Mouse (Mus musculus) liver, embryonic 14.5 days (tissue): ENCODE results near the gene Tspo. TPM values are rescaled to one million over a fixed set of nuclear protein-coding genes. Genes with fewer than 3 reads are reported as not detected.

Experiments used
- ATAC-seq: fragments of 200-750 bp; cut with Nextera tagmentation; 2 replicates; pipeline ENCODE4 v1.8.0; 2017; ENCODE audit warnings: moderate number of reproducible peaks, mild to moderate bottlenecking, moderate library complexity; ENCODE audit not compliant: insufficient read depth
- DNase-seq, 3 experiments: peaks; one replicate each; pipeline ENCODE4 v3.0.0-alpha.2; 2012 to 2013; ENCODE audit warnings: low read depth in 3 of 3, low spot score in 3 of 3
- H3K27ac ChIP-seq: fragments of 300-500 bp; sonication (generic); 2 replicates; pipeline ENCODE4 v1.5.1; 2014; ENCODE audit warnings: moderate library complexity, mild to moderate bottlenecking, control low read depth, inconsistent platforms
- H3K27me3 ChIP-seq: fragments of 300-500 bp; sonication (generic); 2 replicates; pipeline ENCODE4 v1.6.1; 2014; ENCODE audit warnings: mild to moderate bottlenecking, low read length, moderate library complexity; ENCODE audit not compliant: control insufficient read depth, insufficient read depth
- H3K36me3 ChIP-seq: fragments of 300-500 bp; sonication (generic); replicated peaks from 2 replicates; pipeline ENCODE4 v1.6.1; 2014; ENCODE audit warnings: low read depth; ENCODE audit not compliant: control insufficient read depth, insufficient read depth
- H3K4me1 ChIP-seq, 2 experiments: fragments of 200-500 bp in 1 of 2; fragments of 300-500 bp in 1 of 2; sonication (generic) in 1 of 2; replicated peaks; 2 replicates each; pipeline ENCODE4 v1.6.1; 2012 to 2014; ENCODE audit warnings: antibody characterized with exemption in 1 of 2, inconsistent platforms in 1 of 2, low read length in 1 of 2; ENCODE audit not compliant: control insufficient read depth in 2 of 2, insufficient read depth in 2 of 2
- H3K4me2 ChIP-seq: fragments of 300-500 bp; sonication (generic); 2 replicates; pipeline ENCODE4 v1.6.1; 2014; ENCODE audit warnings: low read depth, mild to moderate bottlenecking, control low read depth, moderate library complexity
- H3K4me3 ChIP-seq, 2 experiments: fragments of 200-500 bp in 1 of 2; fragments of 300-500 bp in 1 of 2; sonication (generic) in 1 of 2; 2 replicates each; pipeline ENCODE4 v1.5.1; 2012 to 2014; ENCODE audit warnings: low read depth in 2 of 2, low read length in 2 of 2, mild to moderate bottlenecking in 2 of 2, control low read depth in 1 of 2, inconsistent platforms in 1 of 2, moderate library complexity in 1 of 2; ENCODE audit not compliant: insufficient read depth in 1 of 2
- H3K9ac ChIP-seq: fragments of 300-500 bp; sonication (generic); replicated peaks from 2 replicates; pipeline ENCODE4 v1.6.1; 2014; ENCODE audit warnings: mild to moderate bottlenecking, control low read depth, moderate library complexity
- H3K9me3 ChIP-seq: fragments of 300-500 bp; sonication (generic); 2 replicates; pipeline ENCODE4 v1.6.1; 2016; ENCODE audit warnings: low read length, mixed read lengths; ENCODE audit not compliant: control insufficient read depth
- CTCF ChIP-seq: IDR thresholded peaks from 2 replicates; pipeline ENCODE4 v1.5.1; 2016; ENCODE audit warnings: antibody characterized with exemption, low read depth, control low read depth
- EP300 ChIP-seq: IDR thresholded peaks from 2 replicates; pipeline ENCODE4 v1.6.1; 2016; ENCODE audit warnings: antibody characterized with exemption, low read depth
- WGBS: fragments of 180-500 bp; shearing (Covaris S2); extraction: QIAGEN DNeasy Blood & Tissue Kit; methylation state at CpG from one replicate; pipeline ENCODE4 v1.1.7; 2014; ENCODE audit not compliant: insufficient replicate concordance; 5-methylcytosine and 5-hydroxymethylcytosine counted together
- polyA plus RNA-seq, 2 experiments: library from polyadenylated mRNA; depleted of rRNA in 1 of 2; stranded (reverse) in 1 of 2; unstranded in 1 of 2; fragments of >200 nt; fragmentation: Nextera tagmentation in 1 of 2; extraction: Ambion mirVana in 1 of 2; gene quantifications; 2 replicates each; pipeline versions ENCODE4 v1.2.1 to v1.2.3; 2012 to 2014

Gene Tspo
- polyA plus RNA-seq (2012; rRNA removed) (98.4 and 108 TPM in 2 replicates), polyA plus RNA-seq (2014; fragmentation: Nextera tagmentation; extraction: Ambion mirVana) (243 and 246 TPM in 2 replicates)

- Histone ChIP-seq H3K9me3 (no peaks in the 10 kb centered on the region), H3K4me3 (peak within 1 kb of the TSS; percentile 65 to 78), H3K27ac (peak within 1 kb of the TSS; percentile 82), H3K4me2 (peak within 1 kb of the TSS; percentile 91), H3K9ac (peak within 1 kb of the TSS; percentile 88), H3K36me3 (no peaks in the 10 kb centered on the region), H3K4me1 (peaks cover 27 to 33% of the 10 kb centered on the region in 2 experiments), H3K27me3 (no peaks in the 10 kb centered on the region)
- ATAC-seq, result peak; percentile 85
- peak in 1 of 3 experiments; percentile 62 for DNase-seq
- under 1% methylated on average over 28 of the region's 28 CpGs for WGBS
- no peak for TF ChIP-seq EP300
- no peak for TF ChIP-seq CTCF
Measured at GRCm38 (mm10) chr15:83563327-83563856, at the start of gene Tspo, which contains the start of gene Mcat. Gene Tspo, plus strand, starts transcription at chr15:83563592. Gene Mcat, minus strand, starts transcription at chr15:83563787.

DNA sequence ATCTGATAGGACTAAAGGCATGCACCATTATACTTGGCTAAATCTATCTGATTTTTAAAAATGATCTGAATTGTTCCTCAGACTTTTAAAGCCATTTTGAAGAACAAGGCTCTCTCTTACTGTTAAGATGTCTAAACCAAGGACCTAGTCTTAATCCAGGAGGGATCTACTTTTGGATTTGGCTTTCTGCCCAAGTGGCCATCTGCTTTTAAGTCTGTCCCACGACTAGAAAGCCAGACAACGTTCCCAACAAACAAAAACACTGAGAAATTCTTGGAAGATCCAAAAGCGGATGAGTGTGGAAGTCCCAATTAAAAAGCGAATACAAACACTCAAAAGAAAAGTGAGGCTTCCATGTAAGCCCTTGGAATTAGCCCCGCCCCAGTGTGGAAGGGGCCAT, 48.4 kb upstream of the Tspo start:
- Histone ChIP-seq H3K27ac (no peak overlapping the region), H3K27me3 (no peaks in the 10 kb centered on the region), H3K9ac (no peak overlapping the region), H3K36me3 (no peaks in the 10 kb centered on the region), H3K9me3 (no peaks in the 10 kb centered on the region), H3K4me2 (no peak overlapping the region), H3K4me3 (no peak overlapping the region), H3K4me1 (peaks cover 5 to 7% of the 10 kb centered on the region in 2 experiments)
- DNase-seq (no peak), ATAC-seq (no peak)
- TF ChIP-seq EP300 (no peak), CTCF (no peak)
- WGBS, result 45% methylated on average over 5 of the region's 5 CpGs

DNA sequence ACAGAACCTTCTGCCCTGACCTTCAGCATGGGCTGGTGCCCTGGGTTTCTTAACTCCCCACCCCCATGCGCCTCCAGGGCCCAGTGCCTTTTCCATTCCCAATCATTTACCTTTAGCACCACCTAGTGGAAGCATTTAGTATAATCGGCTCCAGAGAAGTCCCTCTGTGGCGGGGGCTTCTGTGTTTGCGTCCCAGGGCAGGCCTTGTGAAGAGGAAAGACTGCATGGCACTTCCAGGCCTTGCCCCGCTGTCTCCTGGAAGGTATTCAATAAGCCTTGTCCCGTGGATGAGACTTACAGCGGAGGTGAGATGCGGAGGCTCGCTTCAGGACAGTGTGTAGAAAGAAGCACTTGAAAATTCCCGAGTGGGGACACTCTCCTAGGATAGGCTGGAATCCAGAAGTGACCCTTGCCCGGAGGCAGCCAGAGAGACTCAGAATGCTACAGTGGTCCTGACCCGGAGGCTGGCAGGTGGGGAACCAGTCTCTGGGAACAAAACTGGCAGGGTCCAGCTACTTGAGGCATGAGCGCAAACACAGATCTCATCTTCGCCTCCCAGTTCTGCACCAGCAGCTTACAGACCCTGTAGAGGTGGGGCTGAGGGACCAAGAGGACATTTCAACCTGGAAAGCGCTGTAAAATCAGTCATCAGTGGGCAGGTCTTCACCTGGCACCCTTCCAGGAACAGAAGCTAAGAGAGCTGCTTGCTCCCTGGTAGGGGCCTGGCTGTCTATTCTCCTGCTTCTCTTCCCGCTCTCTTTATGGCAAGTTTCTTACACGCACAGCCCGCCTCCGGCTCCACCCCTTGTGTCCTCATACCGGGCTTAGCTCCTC, 45.0 kb upstream of the Tspo start:
- no peak overlapping the region for H3K9ac ChIP-seq
- TF ChIP-seq EP300, result no peak
- TF ChIP-seq CTCF, result peak; percentile 84
- peak; percentile 38 to 52 (median 42) for DNase-seq

DNA sequence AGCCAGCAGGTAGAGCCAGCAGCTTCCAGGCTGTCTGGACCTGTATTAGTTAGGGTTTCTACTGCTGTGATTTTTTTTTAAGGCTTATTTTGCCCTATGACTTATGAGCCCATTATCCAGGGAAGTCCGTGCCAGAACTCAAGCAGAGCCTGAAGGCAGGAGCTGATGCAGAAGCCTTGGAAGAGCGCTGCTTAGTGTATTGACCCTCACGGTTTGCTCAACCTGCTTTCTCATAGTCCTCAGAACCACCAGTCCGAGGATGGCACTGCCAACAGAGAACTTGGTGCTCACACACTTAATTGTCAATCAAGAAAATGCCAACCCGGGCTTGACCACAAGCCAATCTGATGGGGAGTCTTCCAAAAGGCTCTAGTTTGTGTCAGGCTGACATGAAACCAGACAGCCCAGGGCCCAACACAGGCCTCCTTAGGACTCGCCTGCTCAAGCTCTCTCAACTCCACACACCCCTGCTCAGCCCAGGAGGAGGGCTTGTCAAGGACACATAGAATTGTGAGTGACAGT, 42.5 kb upstream of the Tspo start:
- no peak for ATAC-seq
- Histone ChIP-seq H3K9me3 (no peaks in the 10 kb centered on the region), H3K27me3 (peaks cover 17% of the 10 kb centered on the region), H3K9ac (no peak overlapping the region), H3K4me1 (peaks cover 0 to 7% of the 10 kb centered on the region in 2 experiments; a peak in 2 of 4 replicates), H3K27ac (no peak overlapping the region), H3K36me3 (no peaks in the 10 kb centered on the region), H3K4me3 (no peak overlapping the region), H3K4me2 (no peak overlapping the region)
- TF ChIP-seq CTCF (no peak), EP300 (no peak)
- no peak for DNase-seq
- WGBS, result 61% methylated on average over 6 of the region's 6 CpGs

More for the DNA sequence above, 45.0 kb upstream of the Tspo start:
- Histone ChIP-seq H3K36me3 (no peaks in the 10 kb centered on the region), H3K4me3 (no peak overlapping the region), H3K27ac (no peak overlapping the region), H3K27me3 (no peaks in the 10 kb centered on the region), H3K9me3 (no peaks in the 10 kb centered on the region), H3K4me1 (peaks cover 0 to 2% of the 10 kb centered on the region in 2 experiments; a peak in 2 of 4 replicates), H3K4me2 (no peak overlapping the region)
- 37% methylated on average over 20 of the region's 20 CpGs for WGBS
- no peak for ATAC-seq

DNA sequence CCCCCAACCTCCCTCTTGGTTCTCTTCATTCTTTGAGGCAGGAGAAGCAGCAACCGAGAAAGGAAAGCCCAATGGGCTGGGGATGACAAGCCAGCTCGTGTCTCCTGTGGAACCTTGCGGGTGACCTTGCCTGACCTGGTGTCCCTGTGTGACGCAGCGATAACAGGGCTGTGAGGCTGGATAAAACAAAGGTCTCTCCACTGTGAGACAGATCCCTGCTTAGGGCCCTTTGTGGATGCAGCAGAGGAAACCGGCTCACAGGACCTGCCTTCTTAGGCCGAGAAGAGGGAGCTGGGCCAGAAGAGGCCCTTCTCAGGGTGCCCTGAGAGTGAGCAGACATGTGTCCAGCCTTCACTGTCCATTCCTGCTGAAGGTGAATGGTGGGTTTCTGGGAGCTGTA, 40.2 kb upstream of the Tspo start:
- TF ChIP-seq EP300 (no peak), CTCF (no peak)
- 29% methylated on average over 7 of the region's 7 CpGs for WGBS
- H3K4me2 ChIP-seq, result no peak overlapping the region
- no peaks in the 10 kb centered on the region for H3K9me3 ChIP-seq
- no peak overlapping the region for H3K27ac ChIP-seq
- ATAC-seq (no peak), DNase-seq (no peak)
- no peaks in the 10 kb centered on the region for H3K36me3 ChIP-seq
- H3K4me3 ChIP-seq, result no peak overlapping the region
- H3K27me3 ChIP-seq, result peaks cover 40% of the 10 kb centered on the region
- H3K9ac ChIP-seq, result no peak overlapping the region
- H3K4me1 ChIP-seq, result peaks cover 0 to 7% of the 10 kb centered on the region in 2 experiments; a peak in 2 of 4 replicates
